Mouse (Mus musculus): ENCODE results near the gene G6pc3.

DNA sequence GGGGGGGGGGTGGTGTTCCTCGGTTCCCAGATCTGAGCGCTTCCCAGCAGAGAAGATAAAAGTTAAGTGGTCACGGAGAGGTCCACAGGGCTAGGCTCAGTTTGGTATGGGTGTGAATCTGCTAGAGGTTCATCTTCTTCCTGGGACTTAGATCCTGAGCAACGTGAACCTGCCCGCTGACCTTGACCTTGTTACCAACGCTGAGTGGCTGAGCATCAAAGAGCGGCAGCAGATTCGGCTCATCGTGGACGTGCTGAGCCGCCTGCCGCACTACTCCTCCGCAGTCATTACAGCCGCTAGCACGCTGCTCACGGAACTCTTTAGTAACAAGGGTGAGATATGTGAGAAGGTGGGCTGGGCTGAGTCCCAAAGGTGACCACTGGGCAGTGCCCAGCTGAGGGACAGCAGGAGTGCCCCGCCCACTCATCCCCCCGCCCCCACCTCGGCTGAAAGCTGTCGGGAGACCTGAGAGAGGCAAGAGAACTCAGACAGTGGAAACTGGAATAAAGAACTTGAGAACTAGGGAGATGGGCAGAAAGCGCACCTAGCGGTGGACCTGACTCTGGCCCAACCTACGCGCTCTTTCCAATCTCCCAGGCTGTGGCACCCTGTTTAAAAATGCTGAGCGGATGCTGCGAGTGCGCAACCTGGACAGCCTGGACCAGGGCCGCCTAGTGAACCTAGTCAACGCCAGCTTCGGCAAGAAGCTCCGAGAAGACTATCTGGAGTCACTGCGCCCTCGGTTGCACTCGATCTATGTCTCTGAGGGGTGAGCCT lies 42.0 kb upstream of the G6pc3 start:
- TF ChIP-seq CTCF (IDR thresholded peaks at IDR 0.05; ENCODE audit: low read depth) = no peak
- no peak for TF ChIP-seq EP300 (IDR thresholded peaks at IDR 0.05; ENCODE audit: low read depth)
